Mouse (Mus musculus) urinary bladder, postnatal 10 days (tissue): ENCODE results near the gene Gpnmb.

Source experiments
- DNase-seq: peaks from one replicate; pipeline ENCODE4 v3.0.0; 2022; ENCODE audit warnings: low spot score

Gene Gpnmb

DNA sequence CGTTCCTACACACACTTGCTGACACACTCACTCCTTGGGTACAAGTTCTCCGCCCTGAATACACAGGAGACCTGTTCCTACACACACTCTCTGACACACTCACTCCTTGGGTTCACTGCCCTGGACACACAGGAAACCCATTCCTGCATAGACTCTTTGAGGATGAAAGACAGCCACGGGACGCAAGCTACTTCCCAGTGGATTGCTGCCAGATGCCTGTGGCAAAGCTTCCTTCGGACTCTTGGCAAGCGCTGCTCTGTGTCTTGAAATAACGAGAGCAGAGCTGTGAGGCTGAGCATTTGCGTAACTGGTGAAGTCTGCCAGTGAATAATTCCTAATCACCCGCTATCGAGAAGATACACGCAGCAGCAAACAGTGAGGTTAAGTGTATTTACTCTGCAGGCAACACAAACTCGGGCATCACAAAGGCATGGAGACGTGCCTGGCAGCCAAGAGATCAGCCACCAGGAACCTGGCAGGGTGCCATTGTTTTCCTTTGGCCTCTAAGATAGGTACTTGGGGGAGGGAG is 60.7 kb downstream of the Gpnmb start:
- DNase-seq: peak; percentile 38

DNA sequence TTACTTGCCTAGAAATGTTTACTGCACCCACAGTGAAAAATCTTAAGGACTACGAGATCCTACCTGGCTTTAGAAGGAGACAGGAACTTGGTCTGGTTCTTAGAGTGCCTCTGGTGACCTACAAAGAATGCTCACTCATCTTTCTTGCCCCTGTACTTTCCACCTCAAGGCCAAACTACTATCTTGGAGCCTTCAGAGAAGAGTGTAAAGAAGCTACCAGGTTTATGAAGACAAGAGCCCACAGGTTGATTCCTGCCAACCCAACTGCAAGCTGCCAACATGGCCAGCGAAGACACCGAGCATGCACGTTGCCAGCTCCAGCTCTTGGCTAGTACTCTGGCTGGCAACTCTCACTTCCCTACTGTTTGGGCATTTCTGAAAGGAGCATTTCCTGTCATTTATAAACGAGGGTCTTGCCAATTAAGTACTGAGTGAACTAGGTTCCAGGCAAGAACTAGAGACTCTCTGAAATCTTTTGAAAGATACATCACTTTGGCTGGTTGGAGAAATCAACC is 61.3 kb downstream of the Gpnmb start:
- no peak for DNase-seq

DNA sequence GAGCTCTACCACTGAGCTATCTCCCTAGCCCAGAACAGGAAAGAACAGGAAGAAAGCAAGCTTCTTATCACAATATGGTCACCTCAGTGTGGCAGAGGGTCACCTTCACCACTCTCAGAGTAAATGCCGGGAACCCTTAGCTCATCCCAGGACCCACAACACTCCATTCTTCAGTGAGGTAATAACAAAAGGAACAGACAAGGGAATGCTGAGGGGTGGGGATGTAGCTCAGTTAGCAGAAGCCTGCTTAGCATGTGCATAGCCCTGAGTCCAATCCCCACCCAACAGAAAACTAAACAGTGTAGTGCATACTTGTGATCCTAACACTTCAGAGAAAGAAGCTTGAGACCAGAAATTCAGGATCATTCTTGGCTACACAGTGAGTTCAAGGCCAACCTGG is 62.7 kb downstream of the Gpnmb start:
- no peak for DNase-seq

DNA sequence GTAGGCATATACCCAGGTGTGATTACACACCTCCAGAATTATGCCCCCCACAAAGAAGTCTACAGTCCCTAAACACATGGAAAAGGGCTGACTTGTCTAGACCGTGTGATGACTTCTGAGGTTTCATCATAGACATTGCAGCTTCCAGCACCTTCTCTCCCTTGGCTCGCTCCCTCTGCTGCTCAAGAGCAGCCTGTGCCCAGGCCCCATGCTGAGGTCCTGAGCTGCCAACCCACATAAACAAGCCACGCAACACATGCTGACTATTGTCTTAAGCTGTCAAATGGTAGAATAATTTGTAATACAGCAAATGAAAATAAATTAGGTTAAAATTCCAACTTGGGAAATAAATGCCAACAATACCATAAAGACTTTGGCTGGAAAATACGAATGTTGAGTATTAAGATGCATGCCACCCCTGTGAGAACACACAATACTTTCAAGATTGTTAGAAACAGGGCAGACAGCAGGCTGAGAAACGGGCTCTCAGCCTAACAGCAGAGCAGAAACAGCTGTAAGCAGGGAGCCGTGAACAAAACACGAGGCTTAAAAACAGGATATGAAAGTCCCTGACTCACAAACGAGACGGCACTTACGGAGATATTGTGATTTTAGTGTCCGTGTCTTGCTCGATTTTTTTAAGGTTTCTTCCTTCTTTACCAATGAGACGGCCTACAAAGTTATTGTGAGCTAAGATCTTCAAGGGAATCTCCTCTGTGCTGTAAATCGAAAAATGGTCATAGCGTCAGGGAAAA is 70.6 kb downstream of the Gpnmb start:
- DNase-seq: no peak

DNA sequence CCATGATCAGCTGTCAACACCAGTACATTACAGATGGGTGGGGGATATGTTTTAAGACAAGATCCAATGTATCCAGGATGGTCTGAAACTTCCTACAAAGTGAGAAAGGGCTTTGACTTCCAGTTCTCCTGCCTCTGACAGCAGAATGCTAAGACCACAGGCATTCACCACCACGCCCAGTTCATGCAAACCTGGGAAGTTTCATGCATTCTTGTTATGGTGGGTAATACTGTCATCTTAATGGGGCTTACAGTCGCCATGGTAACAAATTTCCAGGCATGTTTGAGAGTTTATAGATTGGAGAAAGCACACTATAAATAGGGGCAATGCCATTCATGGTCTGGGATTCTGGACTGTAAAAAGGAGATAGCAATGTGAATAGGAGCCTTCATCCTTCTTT is 72.8 kb downstream of the Gpnmb start:
- no peak for DNase-seq

DNA sequence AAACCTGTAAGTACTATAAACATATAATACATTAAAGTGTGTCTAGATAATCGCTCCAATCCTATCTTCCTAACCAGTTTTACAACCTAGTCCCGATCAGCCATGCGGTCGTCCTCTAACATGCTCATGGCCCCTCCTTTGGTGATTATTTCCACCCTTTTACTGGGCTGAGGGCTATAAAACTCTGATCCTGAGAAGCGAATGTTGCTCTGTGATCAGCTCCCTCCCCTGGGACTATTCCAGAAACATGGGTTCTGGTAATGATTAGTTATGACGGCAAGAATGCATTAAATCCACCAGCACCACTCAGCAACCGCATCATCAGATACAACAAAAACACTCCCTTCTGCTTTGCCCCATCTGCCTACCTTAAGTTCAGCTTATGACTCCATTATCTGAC is 77.5 kb downstream of the Gpnmb start:
- DNase-seq: no peak

DNA sequence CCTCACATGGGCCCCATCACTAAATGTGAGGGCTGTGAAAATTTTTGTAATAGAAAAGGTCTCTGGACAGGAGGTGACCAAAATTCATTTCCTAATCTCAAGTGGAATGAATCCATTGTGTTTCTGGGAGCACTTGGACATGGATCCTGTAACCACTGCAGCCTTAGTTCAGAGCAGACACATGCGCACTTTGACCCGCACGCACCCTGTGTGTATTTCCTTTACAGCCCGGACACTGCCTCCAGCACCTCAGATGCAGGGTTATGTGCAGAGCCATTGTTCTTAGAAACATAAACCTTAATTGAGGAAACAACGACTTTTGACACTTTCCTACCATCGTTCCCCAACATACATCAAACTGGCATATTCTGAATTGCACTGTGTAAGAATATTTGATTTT is 78.1 kb downstream of the Gpnmb start:
- DNase-seq: no peak

DNA sequence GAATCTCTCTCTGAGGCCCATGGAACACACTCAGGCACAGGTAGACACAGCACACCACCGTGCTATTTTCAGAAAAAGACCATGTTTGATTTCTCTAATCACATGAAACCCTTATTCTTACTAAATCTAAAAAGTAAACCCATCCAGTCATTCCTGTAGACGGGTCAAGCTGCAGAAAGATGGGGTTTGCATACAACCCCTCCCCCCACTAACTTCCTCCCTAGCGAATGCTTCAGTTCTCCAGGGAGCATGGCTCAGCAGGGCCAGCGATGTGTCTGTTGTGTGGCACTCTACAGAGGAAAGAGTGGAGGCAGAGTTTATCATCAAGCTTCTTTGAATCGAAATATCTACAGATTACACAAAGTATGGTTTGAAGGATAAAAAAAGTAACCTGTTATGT is 79.2 kb downstream of the Gpnmb start:
- DNase-seq: no peak

DNA sequence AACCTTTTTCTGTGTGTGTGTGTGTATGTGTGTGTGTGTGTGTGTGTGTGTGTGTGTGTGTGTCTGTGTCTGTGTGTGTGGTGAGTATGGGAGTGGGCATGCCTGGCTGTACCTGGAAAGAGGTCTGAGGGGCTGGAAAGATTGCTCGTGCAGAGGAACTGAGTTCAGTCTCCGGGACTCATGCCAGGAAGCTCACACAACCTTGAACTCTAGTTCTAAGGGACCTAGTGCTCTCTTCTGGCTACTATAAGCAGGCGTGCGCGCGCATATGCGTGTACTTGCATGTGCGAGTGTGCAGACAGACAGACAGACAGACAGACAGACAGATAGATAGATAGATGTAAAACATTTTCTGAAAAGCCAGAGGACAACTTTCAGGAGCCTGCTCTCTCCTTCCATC is 79.9 kb downstream of the Gpnmb start:
- no peak for DNase-seq

DNA sequence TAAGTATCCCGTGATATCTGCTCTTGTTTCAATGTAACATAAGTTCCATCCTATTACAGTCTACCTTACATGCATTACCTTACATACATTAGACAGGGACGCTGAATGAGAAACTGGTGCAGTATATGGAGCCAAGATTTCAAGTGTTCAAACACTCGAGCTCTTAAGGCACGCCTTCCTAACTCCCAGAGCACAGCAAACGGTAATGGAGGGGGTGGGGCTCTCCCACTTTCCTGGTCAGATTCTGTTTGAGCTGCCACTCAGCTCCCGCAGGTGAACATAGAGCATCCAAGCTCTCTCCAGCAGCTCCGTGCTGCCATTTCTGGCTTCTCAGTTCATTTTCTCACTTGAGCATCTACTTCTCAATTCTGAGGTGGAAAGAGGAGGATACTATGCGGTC is 82.1 kb downstream of the Gpnmb start:
- no peak for DNase-seq

DNA sequence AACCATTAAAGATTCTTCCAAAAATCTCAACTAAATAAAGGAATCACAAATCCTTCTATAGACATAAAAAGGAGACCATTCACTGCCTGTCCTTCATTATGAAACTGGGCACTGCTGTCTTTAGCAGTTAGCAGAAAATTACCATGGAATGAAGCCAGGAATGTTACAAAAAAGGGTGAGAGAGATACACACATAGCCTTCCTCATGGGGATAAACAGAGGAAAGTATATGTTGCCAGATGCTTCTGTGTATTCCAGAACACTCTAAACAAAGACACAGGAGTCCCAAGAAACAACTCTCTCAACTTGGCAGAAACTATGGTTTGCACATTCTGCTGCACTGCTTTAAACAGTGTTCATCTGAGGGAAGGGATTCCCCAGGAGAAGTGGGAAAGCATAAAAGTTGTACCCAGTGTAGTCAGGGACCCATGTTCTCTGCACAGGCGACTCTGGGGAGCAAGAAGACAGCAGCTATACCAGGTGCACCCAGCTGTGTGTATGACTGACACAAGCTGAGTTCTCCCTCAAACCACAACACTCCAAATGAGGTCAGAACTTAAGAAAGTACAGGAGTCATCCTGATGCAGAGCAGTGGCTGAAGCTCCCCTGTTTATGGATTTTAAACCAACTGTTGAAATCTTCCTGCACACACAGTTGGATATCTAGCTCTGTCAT is 83.3 kb downstream of the Gpnmb start:
- no peak for DNase-seq

DNA sequence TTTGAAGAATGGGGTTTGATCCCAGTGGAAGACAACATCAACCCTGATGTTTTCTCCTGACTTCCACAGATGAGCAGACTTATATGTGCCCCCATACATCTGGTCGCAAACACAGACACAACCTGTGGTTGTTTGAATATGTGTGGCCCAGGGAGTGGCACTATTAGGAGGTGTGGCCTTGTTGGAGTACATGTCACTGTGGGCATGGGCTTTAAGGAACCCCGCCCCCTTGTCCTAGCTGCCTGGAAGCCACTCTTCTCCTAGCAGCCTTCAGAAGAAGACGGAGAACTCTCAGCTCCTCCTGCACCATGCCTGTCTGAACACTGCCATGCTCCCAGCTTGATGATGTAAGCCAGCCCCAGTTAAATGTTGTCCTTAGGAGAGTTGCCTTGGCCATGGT is 84.0 kb downstream of the Gpnmb start:
- no peak for DNase-seq
